Mouse (Mus musculus): ENCODE measurements around the gene Rxfp3. TPM values are rescaled to one million over a fixed set of nuclear protein-coding genes. Genes with fewer than 3 reads are reported as not detected.

Rxfp3 gene
- 0.10 TPM for polyA plus RNA-seq (2014; fragmentation: Illumina TruSeq; extraction: RNeasy Lipid Tissue Mini Kit (QIAGEN cat#74804); ENCODE audit: low read depth, low replicate concordance)

GRCm38 (mm10) chr15:11037711-11038110 lies at the start of gene Rxfp3:
Rxfp3 (minus strand) TSS chr15:11037991.

GRCm38 (mm10) chr15:11064558-11065411 lies 27.0 kb upstream of the Rxfp3 start, which contains the start of gene Adamts12:
Adamts12 (plus strand) TSS chr15:11064790.

GRCm38 (mm10) chr15:11000421-11000820 lies 37.4 kb downstream of the Rxfp3 start, which contains the start of gene Slc45a2:
Slc45a2 (plus strand) TSS chr15:11000721.

Other genes starting within 250 kb of the Rxfp3 start
- not detected for gene C1qtnf3, start 85.7 kb downstream of the Rxfp3 start, polyA plus RNA-seq (2014; fragmentation: Illumina TruSeq; extraction: RNeasy Lipid Tissue Mini Kit (QIAGEN cat#74804); ENCODE audit: low read depth, low replicate concordance)
- gene Amacr, start 56.2 kb downstream of the Rxfp3 start, polyA plus RNA-seq (2014; fragmentation: Illumina TruSeq; extraction: RNeasy Lipid Tissue Mini Kit (QIAGEN cat#74804); ENCODE audit: low read depth, low replicate concordance), result 42.2 TPM
- not detected for gene Slc45a2, start 37.3 kb downstream of the Rxfp3 start, polyA plus RNA-seq (2014; fragmentation: Illumina TruSeq; extraction: RNeasy Lipid Tissue Mini Kit (QIAGEN cat#74804); ENCODE audit: low read depth, low replicate concordance)
- gene Adamts12, start 26.8 kb upstream of the Rxfp3 start, polyA plus RNA-seq (2014; fragmentation: Illumina TruSeq; extraction: RNeasy Lipid Tissue Mini Kit (QIAGEN cat#74804); ENCODE audit: low read depth, low replicate concordance), result 1.2 TPM

Measured in heart, adult 10 weeks (tissue).